Mouse (Mus musculus) cerebellum, adult 11-12 months (tissue): ENCODE results near the gene Dnaic1.
"Not testable (repeated sequence)": the region's sequence is repeated elsewhere in the genome, so short reads cannot be mapped to it uniquely, and the experiment has no call there.

ENCODE experiments used
- DNase-seq: peaks from one replicate; pipeline ENCODE4 v3.0.0; 2022

Dnaic1 gene

DNA sequence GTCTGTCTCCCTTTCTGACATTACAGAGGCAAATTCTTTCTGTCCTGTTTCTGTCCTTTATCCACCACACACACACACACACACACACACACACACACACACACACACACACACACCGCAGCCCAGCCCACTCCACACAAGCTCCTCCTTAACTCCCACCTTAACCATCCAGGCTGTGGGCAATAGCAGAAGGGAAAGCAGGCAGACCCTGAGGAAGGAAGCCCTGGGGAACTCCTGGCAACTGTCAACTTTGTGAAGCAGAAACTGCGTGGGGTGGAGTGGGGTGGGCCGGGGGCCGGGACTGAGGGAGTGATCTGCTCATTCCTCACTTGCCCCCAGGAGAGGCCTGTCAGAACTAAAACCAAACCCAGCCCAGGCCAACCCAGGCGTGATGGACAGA, 101.9 kb downstream of the Dnaic1 start:
- DNase-seq, result no peak

DNA sequence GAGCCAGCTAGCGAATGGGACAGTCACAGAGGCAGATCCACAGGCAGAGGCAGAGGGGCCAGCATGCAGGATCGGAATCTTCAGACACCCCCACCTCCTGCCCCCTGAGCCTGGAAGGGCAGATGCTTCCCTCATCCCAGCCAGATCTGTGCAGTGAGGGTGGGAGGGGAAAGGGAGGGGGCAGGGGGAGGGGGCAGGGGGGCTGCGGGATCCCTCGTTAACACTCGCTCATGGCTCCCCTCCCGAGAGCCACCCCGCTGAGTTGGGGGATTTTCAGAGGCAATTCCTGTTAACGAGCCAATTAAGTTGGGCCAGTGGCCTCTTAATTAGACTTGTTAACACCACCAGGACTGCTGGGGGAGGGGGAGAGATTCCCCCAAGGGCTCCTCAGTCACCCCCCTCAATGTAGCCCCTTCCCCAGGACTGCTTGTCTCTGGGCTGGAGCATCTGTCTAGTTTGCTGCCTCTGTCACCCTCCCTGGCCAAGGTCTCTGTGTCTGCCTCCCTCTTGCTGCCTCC, 102.4 kb downstream of the Dnaic1 start:
- peak; percentile 51 for DNase-seq

DNA sequence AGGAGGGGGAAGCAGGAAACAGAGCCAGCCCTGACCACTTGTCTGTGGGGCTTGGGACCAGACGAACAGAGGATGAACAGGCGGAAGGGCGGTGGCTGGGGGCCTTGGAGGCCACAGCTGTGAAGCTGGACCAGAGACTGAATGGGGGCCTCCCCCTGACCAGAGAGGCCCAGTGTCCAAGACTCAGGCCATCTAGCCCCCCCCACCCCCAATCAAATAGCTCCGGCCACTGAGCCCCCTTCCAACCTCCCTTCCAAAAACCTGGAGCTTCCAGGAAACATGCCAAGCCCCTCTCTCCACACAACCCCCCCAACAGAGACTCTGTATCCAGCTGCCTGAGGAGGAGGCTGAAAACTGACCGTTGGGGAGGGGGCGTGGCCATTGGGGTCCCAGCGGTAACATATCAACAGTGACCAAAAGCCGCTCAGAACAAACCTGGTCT, 103.0 kb downstream of the Dnaic1 start:
- peak; percentile 51 for DNase-seq

DNA sequence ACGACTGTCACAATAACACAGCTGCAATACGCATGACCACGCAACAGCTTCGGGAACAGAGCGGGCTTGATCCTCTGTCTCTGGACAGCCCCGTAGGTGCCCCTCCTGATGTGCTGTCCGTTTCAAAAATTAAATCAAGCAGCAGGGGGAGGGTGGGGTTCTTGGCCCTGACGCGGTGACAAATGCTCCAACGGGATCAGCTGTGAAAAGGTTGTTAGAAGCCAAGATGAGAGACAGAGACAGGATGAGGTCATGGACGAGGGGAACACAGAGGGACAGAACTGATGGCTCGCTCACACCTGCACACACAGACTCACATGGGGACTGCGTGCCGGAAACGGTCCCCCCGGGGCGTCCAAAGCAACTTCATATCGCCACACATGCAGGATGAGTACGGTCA, 103.6 kb downstream of the Dnaic1 start:
- peak; percentile 48 for DNase-seq

GRCm38 (mm10) chr4:41676248-41677005, 106.9 kb downstream of the Dnaic1 start:
- DNase-seq, result peak; percentile 75

GRCm38 (mm10) chr4:41677006-41677629, 107.5 kb downstream of the Dnaic1 start:
- peak; percentile 87 for DNase-seq

DNA sequence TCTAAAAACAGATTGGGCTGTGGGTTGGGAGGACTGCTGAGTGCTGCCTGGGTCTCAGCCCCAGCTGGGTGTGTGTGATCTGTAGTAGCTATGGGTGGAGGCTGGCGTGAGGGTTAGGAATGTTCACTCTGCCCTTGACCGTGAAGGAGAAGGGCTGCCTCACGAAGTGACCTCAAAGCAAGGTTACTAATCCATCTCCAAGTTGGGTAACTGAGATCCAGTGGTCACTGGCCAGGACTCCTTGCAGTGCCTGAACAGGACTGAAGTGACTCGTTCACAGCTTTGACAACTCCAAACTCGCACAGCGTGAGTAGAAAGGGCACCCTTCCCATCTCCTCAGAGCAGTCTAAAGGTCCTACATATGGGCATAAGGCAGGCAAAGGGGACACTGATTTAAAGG, 109.3 kb downstream of the Dnaic1 start:
- peak; percentile 40 for DNase-seq

DNA sequence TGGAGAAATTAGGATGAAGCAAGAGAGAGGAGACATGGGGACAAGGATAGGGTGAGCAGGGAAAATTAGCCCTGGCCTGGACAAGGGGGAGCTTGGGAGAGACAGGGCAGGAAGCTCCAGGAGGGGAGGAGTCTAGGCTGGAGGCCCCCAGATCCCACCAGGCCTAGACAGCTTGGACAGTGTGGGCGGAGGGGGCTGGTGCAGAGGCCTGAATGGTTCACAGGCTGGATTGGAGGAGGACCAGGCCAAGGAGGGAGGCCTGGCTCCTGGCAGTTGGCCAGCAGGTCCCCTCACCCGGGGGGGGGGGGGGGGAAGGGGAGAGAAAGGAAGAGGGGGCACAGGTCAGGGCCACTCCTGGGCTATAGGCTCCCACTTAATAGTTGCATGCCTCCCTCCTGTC, 109.7 kb downstream of the Dnaic1 start:
- peak; percentile 58 for DNase-seq

DNA sequence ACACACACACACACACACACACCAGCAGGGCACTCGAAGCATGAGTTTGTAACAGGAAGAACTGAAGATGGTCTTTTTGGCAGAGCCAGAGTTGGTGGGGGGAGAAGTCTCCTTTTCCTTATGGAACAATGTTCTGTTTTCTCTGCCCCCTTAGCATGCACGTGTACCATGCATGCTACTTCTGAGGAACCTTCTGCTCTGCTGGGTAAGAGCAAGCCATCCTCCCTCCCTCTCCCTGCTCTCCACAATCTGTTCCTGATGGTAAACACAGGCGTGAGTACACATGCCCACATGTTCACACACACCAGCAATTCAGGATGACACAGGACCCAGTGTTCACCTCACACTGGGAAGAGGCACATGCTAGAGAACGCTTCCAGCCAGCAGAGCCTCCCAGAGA, 111.6 kb downstream of the Dnaic1 start:
- DNase-seq, result peak; percentile 74

- no peak for DNase-seq
These were observed 112.4 kb downstream of the Dnaic1 start for GRCm38 (mm10) chr4:41681947-41682346.

GRCm38 (mm10) chr4:41682789-41683188, 113.2 kb downstream of the Dnaic1 start:
- no peak for DNase-seq

GRCm38 (mm10) chr4:41683303-41683702, 113.7 kb downstream of the Dnaic1 start:
- not testable (repeated sequence) for DNase-seq

GRCm38 (mm10) chr4:41684131-41684930, 114.8 kb downstream of the Dnaic1 start:
- not testable (repeated sequence) for DNase-seq

DNA sequence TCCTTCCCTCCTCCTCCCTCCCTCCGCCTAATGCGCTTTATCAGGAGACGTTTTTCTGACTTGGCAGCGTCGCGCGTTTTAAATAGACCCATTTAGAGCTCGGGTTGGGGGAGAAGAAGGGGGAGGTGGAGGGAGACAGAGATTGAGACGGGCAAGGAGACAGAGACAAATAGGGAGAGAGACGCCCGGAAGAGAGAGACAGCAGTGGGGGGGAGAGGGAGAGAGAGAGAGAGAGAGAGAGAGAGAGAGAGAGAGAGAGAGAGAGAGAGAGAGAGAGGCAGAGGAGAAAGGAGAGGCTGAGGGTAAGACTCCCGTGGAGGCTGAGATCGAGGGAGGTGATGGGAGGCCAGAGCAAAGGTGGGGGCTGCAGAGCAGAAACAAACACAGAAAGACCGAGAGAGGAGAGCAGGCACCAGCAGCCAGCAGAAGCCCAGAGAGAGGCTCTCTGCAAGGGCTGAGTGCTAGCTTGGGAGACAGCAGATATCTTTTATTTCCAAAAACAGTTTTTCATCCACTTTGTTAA, 115.4 kb downstream of the Dnaic1 start:
- DNase-seq, result not testable (repeated sequence)

DNA sequence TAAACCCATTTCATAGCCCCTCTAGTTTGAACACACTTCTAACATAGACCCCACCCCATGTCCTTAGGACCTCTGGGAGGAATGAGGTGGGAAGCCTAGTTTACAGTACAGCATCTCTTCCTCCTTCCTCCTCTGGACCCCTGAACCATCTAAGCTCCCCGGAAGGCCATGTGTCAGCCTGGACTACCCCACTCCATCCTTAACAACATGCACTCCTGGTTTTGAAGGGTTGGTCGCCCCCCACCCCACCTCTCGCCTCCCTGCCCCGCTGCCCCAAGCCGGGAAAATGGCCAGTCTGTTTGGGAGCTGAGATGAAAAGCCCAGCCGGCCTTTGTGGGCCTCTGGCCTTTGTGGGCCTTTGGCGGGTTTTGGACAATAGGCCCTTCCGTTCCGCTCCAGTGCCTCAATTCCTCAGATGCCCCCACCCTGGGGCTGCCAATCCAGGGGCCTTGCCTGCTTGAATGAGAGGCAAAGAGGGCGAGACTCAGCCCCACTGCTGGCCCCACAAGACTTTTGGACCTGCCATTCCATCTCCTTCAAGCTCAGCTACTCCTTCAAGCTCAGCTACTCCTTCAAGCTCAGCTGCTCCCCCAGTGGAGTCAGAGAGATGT, 116.4 kb downstream of the Dnaic1 start:
- DNase-seq, result not testable (repeated sequence)
